Mouse (Mus musculus): ENCODE results near the gene Kat2a. TPM values are rescaled to one million over a fixed set of nuclear protein-coding genes. Genes with fewer than 3 reads are reported as not detected.

The Kat2a gene
- total and polyA plus RNA-seq, 3 experiments: 59.6 to 143 (median 63.7) TPM

DNA sequence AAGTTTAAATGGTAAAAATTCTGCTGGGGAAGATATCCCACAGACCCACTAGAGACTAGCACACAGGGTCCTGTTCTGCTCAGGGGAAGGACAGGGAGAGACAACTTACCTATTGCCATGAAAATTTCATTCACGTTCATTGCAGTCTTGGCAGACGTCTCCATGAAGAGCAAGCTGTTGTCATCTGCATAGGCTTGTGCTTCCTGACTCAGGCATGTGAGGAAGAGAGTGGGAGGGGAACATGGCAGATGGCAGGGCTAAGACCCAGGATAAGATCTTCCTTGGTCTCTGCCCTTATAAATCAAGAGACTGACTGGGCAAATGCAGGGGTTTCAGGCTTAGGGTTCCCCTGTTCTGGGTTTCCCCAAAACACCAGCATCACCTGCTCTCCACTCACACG is 4.4 kb upstream of the Kat2a start:
- Histone ChIP-seq H3K36me3 (ENCODE audit: control insufficient read depth in 1 of 2, insufficient read depth in 2 of 2, low read length in 2 of 2) (peaks cover 10 to 37% of the 10 kb centered on the region in 2 experiments), H3K27me3 (ENCODE audit: control insufficient read depth in 1 of 2, insufficient read depth in 2 of 2, low read length in 2 of 2) (no peaks in the 10 kb centered on the region), H3K27ac (ENCODE audit: control insufficient read depth, low read depth, low read length) (no peak overlapping the region), H3K4me1 (ENCODE audit: control insufficient read depth in 1 of 2, insufficient read depth in 2 of 2, low read length in 2 of 2) (peaks cover 10 to 39% of the 10 kb centered on the region in 2 experiments), H3K9ac (ENCODE audit: control insufficient read depth, low read depth, low read length, poor library complexity, severe bottlenecking) (no peak overlapping the region), H3K79me2 (ENCODE audit: control insufficient read depth, insufficient read depth, low read length, poor library complexity) (peaks cover 28% of the 10 kb centered on the region), H3K4me3 (ENCODE audit: control insufficient read depth in 1 of 2, insufficient read depth in 1 of 2, low read depth in 2 of 2, low read length in 2 of 2) (no peak overlapping the region), H3K9me3 (replicated peaks; ENCODE audit: insufficient read depth, low read length) (no peaks in the 10 kb centered on the region)
- no peak for TF ChIP-seq UBTF (IDR thresholded peaks at IDR 0.05; ENCODE audit: borderline replicate concordance, insufficient read depth, low read depth, low read length)
- DNase-seq (ENCODE audit: low read depth, low spot score): no peak

DNA sequence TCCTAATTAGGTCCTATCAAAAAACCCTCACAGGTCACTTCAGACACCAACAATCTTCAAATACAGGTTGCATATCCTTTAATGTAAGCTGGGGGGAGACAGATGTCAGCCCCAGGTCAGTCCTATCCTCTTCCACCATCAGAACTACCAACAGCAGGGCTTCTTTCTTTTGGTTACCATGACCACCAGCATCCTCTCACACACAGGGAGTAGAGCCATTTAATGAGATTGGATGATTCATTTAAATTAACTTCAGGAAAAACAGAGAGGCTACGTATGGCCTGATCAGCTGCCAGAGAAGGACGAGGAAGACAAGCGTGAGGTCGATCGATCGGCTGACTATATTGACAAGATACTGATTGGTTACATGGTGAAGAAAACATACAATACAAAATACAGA is 2.7 kb upstream of the Kat2a start:
- DNase-seq (ENCODE audit: low read depth, low spot score): no peak
- Histone ChIP-seq H3K27ac (ENCODE audit: control insufficient read depth, low read depth, low read length) (no peak overlapping the region), H3K9me3 (replicated peaks; ENCODE audit: insufficient read depth, low read length) (no peaks in the 10 kb centered on the region), H3K9ac (ENCODE audit: control insufficient read depth, low read depth, low read length, poor library complexity, severe bottlenecking) (no peak overlapping the region), H3K36me3 (ENCODE audit: control insufficient read depth in 1 of 2, insufficient read depth in 2 of 2, low read length in 2 of 2) (peaks cover 7 to 28% of the 10 kb centered on the region in 2 experiments), H3K79me2 (ENCODE audit: control insufficient read depth, insufficient read depth, low read length, poor library complexity) (peaks cover 18% of the 10 kb centered on the region), H3K4me1 (ENCODE audit: control insufficient read depth in 1 of 2, insufficient read depth in 2 of 2, low read length in 2 of 2) (peaks cover 5 to 29% of the 10 kb centered on the region in 2 experiments; a peak in 3 of 4 replicates), H3K27me3 (ENCODE audit: control insufficient read depth in 1 of 2, insufficient read depth in 2 of 2, low read length in 2 of 2) (no peaks in the 10 kb centered on the region), H3K4me3 (ENCODE audit: control insufficient read depth in 1 of 2, insufficient read depth in 1 of 2, low read depth in 2 of 2, low read length in 2 of 2) (no peak overlapping the region)
- no peak for TF ChIP-seq CHD1 (IDR thresholded peaks at IDR 0.05; ENCODE audit: low read depth, low read length)
- TF ChIP-seq CHD2 (IDR thresholded peaks at IDR 0.05; ENCODE audit: low read length): no peak
- TF ChIP-seq KAT2A (conservative IDR thresholded peaks at IDR 0.05; ENCODE audit: low read depth, low read length): no peak
- no peak for TF ChIP-seq ZMIZ1 (IDR thresholded peaks at IDR 0.05; ENCODE audit: low read depth, low read length)
- no peak for TF ChIP-seq ZC3H11A (IDR thresholded peaks at IDR 0.05; ENCODE audit: low read depth, low read length)
- no peak for TF ChIP-seq POLR2AphosphoS5 (IDR thresholded peaks at IDR 0.05; ENCODE audit: borderline replicate concordance, low read depth, low read length)
- no peak for TF ChIP-seq MXI1 (IDR thresholded peaks at IDR 0.05; ENCODE audit: low read depth, low read length)
- no peak for TF ChIP-seq ZKSCAN1 (IDR thresholded peaks at IDR 0.05; ENCODE audit: low read depth, low read length)
- no peak for TF ChIP-seq MAFK (IDR thresholded peaks at IDR 0.05; ENCODE audit: borderline replicate concordance, low read depth, low read length)
- no peak for TF ChIP-seq CTCF (IDR thresholded peaks at IDR 0.05 in 2 of 3, conservative IDR thresholded peaks at IDR 0.05 in 1 of 3; ENCODE audit: control insufficient read depth in 1 of 3, insufficient read depth in 1 of 3, low read depth in 2 of 3, low read length in 3 of 3, poor library complexity in 1 of 3, severe bottlenecking in 1 of 3)
- TF ChIP-seq BHLHE40 (IDR thresholded peaks at IDR 0.05; ENCODE audit: borderline replicate concordance, low read depth, low read length): no peak
- no peak for TF ChIP-seq SMC3 (IDR thresholded peaks at IDR 0.05; ENCODE audit: low read depth, low read length)
- no peak for TF ChIP-seq MEF2A (IDR thresholded peaks at IDR 0.05; ENCODE audit: extremely low read depth, insufficient replicate concordance, low read depth, low read length, poor library complexity, severe bottlenecking)
- no peak for TF ChIP-seq USF1 (IDR thresholded peaks at IDR 0.05; ENCODE audit: low read depth, low read length)
- no peak for TF ChIP-seq TCF12 (IDR thresholded peaks at IDR 0.05; ENCODE audit: low read depth, low read length)
- TF ChIP-seq POLR2AphosphoS2 (IDR thresholded peaks at IDR 0.05; ENCODE audit: low read length): no peak

Measured in MEL (cell line).